Mouse (Mus musculus) lung, adult 2 months (tissue): ENCODE measurements around the gene Kmt2a.

ENCODE experiments used
- CTCF ChIP-seq: fragments of 200-500 bp; IDR thresholded peaks from 2 replicates; pipeline ENCODE4 v1.5.1; 2011; ENCODE audit warnings: mild to moderate bottlenecking, low read length, control low read depth; ENCODE audit not compliant: insufficient read depth
- POLR2A ChIP-seq: fragments of 200-500 bp; IDR thresholded peaks from 2 replicates; pipeline ENCODE4 v1.6.1; 2011; ENCODE audit warnings: low read depth, mild to moderate bottlenecking, control low read depth, low read length, borderline replicate concordance; ENCODE audit errors: extremely low read depth

GRCm38 (mm10) chr9:44919606-44920005, 38.5 kb upstream of the Kmt2a start:
- TF ChIP-seq POLR2A = no peak
- TF ChIP-seq CTCF = no peak
